Mouse (Mus musculus): ENCODE results near the gene Stfa2l1. TPM values are rescaled to one million over a fixed set of nuclear protein-coding genes. Genes with fewer than 3 reads are reported as not detected.
"Not testable (repeated sequence)": the region's sequence is repeated elsewhere in the genome, so short reads cannot be mapped to it uniquely, and the experiment has no call there.

Stfa2l1 gene
- polyA plus RNA-seq (2014; fragmentation: Nextera tagmentation; extraction: Ambion mirVana), result 4.1 and 5.4 TPM in 2 replicates

DNA sequence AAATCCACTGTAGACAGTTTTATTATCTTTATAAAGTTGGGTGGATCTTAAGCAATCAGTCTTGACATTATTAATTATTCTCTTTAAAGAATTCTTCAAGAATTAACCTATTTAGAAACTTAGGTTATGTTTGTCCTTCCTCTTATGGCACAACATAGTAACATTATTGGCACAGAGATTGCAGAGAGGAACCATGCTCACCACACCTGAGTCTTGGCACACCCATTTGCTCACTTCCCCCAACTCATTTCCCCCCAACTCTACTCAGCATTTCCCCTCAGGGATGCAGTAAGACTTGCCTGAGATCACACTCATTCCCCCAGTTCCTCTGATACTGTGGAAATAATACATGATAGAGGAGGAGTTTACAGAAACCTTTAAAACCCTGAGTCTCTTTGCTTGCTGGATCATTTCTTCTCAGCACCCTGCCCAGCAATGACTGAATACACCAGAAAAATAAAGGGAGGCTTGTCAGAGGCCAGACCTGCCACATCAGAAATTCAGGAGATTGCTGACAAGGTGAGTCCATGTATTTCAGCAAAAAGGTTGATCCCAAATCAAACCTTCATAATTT is at the start of gene Stfa2l1:
Gene Stfa2l1, plus strand, starts transcription at position 410 of the 574 bp plus-strand sequence.
- no peak for DNase-seq (ENCODE audit: low spot score)
- Histone ChIP-seq H3K9me3 (ENCODE audit: control insufficient read depth, low read length) (no peaks in the 10 kb centered on the region), H3K4me3 (ENCODE audit: low read depth, low read length) (no peak within 1 kb of the TSS), H3K4me2 (no peak within 1 kb of the TSS), H3K27me3 (replicated peaks; ENCODE audit: control insufficient read depth, insufficient read depth, low read length) (no peaks in the 10 kb centered on the region), H3K9ac (ENCODE audit: low read depth, low read length) (no peak within 1 kb of the TSS), H3K36me3 (ENCODE audit: control insufficient read depth, insufficient read depth, low read length) (no peaks in the 10 kb centered on the region), H3K4me1 (replicated peaks; ENCODE audit: control insufficient read depth, insufficient read depth, low read length) (no peaks in the 10 kb centered on the region), H3K27ac (ENCODE audit: low read depth, low read length) (no peak within 1 kb of the TSS)
- ATAC-seq (replicated peaks; ENCODE audit: low FRiP score), result no peak

DNA sequence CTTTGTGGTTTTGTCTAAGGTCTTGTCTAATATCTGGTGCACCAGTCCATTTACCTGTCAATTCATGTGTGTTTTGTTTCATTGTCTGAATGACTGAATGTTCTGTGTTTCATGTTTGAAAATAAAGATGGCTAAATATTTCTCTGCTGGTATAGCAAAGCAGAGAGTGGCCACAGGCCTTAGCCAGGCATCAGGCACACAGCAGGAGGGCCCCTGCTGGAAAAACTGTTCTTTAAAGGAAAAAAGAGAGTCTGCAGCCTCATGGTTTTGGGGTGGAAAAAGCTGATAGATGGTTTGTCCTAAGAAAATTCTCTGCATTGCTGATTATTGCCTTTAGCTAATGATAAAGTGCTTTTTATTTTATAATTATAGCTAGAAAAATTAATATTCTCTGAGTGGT is 45.1 kb upstream of the Stfa2l1 start:
- H3K4me3 ChIP-seq (ENCODE audit: low read depth, low read length); H3K9me3 ChIP-seq (ENCODE audit: control insufficient read depth, low read length); H3K27ac ChIP-seq (ENCODE audit: low read depth, low read length): not testable (repeated sequence)

DNA sequence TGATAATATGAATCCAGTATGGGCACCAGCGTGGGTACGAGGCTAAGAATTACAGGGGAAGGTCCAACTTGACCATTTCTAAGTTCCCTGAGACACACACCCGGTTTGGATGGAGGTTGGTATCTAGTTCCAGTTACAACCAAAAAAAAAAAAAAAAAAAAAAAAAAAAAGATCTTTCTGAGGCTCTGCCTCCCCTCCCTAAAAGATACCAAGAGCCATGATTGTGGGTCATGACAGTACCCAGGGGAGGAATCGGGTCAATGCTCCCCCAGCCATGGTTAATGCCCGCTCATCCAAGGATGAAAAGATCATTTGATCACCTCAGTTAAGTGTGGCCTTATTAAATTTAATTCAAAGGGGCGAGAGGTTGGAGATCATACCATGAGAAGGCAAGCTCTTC is 40.9 kb upstream of the Stfa2l1 start:
- H3K9me3 ChIP-seq (ENCODE audit: control insufficient read depth, low read length); H3K4me2 ChIP-seq; H3K4me3 ChIP-seq (ENCODE audit: low read depth, low read length); H3K4me1 ChIP-seq (replicated peaks; ENCODE audit: control insufficient read depth, insufficient read depth, low read length); H3K36me3 ChIP-seq (ENCODE audit: control insufficient read depth, insufficient read depth, low read length); ATAC-seq (replicated peaks; ENCODE audit: low FRiP score); H3K9ac ChIP-seq (ENCODE audit: low read depth, low read length); DNase-seq (ENCODE audit: low spot score); H3K27me3 ChIP-seq (replicated peaks; ENCODE audit: control insufficient read depth, insufficient read depth, low read length); H3K27ac ChIP-seq (ENCODE audit: low read depth, low read length): not testable (repeated sequence)
- WGBS, result 90% methylated on average over 6 of the region's 6 CpGs

More for the DNA sequence above, 45.1 kb upstream of the Stfa2l1 start:
- H3K9ac ChIP-seq (ENCODE audit: low read depth, low read length); H3K36me3 ChIP-seq (ENCODE audit: control insufficient read depth, insufficient read depth, low read length); H3K27me3 ChIP-seq (replicated peaks; ENCODE audit: control insufficient read depth, insufficient read depth, low read length); DNase-seq (ENCODE audit: low spot score); H3K4me1 ChIP-seq (replicated peaks; ENCODE audit: control insufficient read depth, insufficient read depth, low read length); ATAC-seq (replicated peaks; ENCODE audit: low FRiP score); H3K4me2 ChIP-seq: not testable (repeated sequence)

DNA sequence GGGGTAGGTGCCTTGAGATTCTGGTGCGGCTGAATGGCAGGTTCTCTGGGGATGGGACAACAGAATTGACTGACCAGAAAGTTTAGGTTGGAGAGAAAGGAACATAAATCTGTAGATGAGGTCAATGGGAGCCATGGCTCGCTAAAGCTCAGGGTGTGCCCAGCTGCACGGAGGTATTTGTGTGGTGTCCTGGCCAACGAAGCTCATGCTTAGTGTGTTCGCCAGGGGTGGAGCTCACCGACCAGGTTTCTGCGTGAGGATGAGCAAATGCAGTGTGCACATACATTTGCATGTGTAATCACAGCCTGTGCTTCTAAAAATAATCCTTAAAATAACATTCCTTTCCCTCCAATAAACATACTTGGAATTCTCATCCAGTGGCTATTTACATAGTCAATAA is 28.5 kb upstream of the Stfa2l1 start:
- H3K4me2 ChIP-seq, result no peak overlapping the region
- WGBS, result 86% methylated on average over 7 of the region's 7 CpGs
- no peaks in the 10 kb centered on the region for H3K36me3 ChIP-seq (ENCODE audit: control insufficient read depth, insufficient read depth, low read length)
- H3K4me3 ChIP-seq (ENCODE audit: low read depth, low read length), result no peak overlapping the region
- H3K4me1 ChIP-seq (replicated peaks; ENCODE audit: control insufficient read depth, insufficient read depth, low read length), result no peaks in the 10 kb centered on the region
- H3K9me3 ChIP-seq (ENCODE audit: control insufficient read depth, low read length), result no peaks in the 10 kb centered on the region
- ATAC-seq (replicated peaks; ENCODE audit: low FRiP score) (no peak), DNase-seq (ENCODE audit: low spot score) (no peak)
- no peak overlapping the region for H3K27ac ChIP-seq (ENCODE audit: low read depth, low read length)
- no peak overlapping the region for H3K9ac ChIP-seq (ENCODE audit: low read depth, low read length)
- no peaks in the 10 kb centered on the region for H3K27me3 ChIP-seq (replicated peaks; ENCODE audit: control insufficient read depth, insufficient read depth, low read length)

DNA sequence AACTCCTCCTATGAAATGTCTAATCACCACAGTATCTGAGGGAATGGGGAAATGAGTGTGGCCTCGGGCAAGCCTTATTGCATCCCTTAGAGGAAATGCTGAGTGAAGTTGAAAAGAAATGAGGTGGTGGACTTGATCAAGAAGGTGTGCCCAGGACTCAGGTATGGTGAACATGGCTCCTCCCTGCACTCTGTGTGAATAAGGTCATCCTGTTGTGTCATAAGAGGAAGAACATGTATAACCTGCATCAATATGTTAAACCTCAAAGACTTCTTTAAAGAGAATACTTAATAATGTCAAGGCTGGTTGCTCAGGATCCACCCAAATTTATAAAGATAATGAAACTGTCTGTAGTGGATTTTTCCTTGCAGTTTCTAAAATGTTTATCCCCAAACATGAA is 25.5 kb upstream of the Stfa2l1 start, which contains the start of gene Csta1:
Gene Csta1, minus strand, starts transcription at position 101 of the 400 bp plus-strand sequence.
- H3K36me3 ChIP-seq (ENCODE audit: control insufficient read depth, insufficient read depth, low read length), result no peaks in the 10 kb centered on the region
- no peaks in the 10 kb centered on the region for H3K4me1 ChIP-seq (replicated peaks; ENCODE audit: control insufficient read depth, insufficient read depth, low read length)
- no peak within 1 kb of the TSS for H3K27ac ChIP-seq (ENCODE audit: low read depth, low read length)
- H3K4me3 ChIP-seq (ENCODE audit: low read depth, low read length), result no peak within 1 kb of the TSS
- no peak within 1 kb of the TSS for H3K9ac ChIP-seq (ENCODE audit: low read depth, low read length)
- H3K4me2 ChIP-seq, result no peak within 1 kb of the TSS
- no peak for ATAC-seq (replicated peaks; ENCODE audit: low FRiP score)
- 62% methylated on average over 1 of the region's 1 CpGs for WGBS
- DNase-seq (ENCODE audit: low spot score), result no peak
- no peaks in the 10 kb centered on the region for H3K27me3 ChIP-seq (replicated peaks; ENCODE audit: control insufficient read depth, insufficient read depth, low read length)
- H3K9me3 ChIP-seq (ENCODE audit: control insufficient read depth, low read length), result no peaks in the 10 kb centered on the region

DNA sequence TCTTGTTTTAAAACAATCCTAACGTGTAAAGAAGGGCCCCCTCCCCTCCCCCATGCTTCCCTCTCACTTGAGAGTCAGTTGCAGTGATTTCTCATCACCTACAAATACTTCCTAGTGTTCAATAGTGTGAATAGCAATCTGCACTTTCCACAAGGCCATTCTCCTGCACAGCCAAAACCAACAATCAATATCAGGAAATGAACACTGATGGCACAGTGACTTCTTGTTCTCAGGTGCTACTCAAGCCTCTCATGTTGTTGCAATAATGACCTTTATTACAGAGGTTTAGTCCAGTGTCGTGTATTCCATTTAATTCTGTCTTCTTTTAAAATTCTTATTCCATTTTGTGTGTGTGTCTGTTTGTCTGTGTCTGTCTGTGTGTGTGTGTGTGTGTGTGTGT is 18.4 kb upstream of the Stfa2l1 start:
- Histone ChIP-seq H3K27ac (ENCODE audit: low read depth, low read length) (no peak overlapping the region), H3K4me3 (ENCODE audit: low read depth, low read length) (no peak overlapping the region), H3K27me3 (replicated peaks; ENCODE audit: control insufficient read depth, insufficient read depth, low read length) (no peaks in the 10 kb centered on the region), H3K9me3 (ENCODE audit: control insufficient read depth, low read length) (no peaks in the 10 kb centered on the region), H3K36me3 (ENCODE audit: control insufficient read depth, insufficient read depth, low read length) (no peaks in the 10 kb centered on the region), H3K4me1 (replicated peaks; ENCODE audit: control insufficient read depth, insufficient read depth, low read length) (no peaks in the 10 kb centered on the region), H3K4me2 (no peak overlapping the region), H3K9ac (ENCODE audit: low read depth, low read length) (no peak overlapping the region)
- ATAC-seq (replicated peaks; ENCODE audit: low FRiP score) (no peak), DNase-seq (ENCODE audit: low spot score) (no peak)
- WGBS, result 64% methylated on average over 2 of the region's 2 CpGs

DNA sequence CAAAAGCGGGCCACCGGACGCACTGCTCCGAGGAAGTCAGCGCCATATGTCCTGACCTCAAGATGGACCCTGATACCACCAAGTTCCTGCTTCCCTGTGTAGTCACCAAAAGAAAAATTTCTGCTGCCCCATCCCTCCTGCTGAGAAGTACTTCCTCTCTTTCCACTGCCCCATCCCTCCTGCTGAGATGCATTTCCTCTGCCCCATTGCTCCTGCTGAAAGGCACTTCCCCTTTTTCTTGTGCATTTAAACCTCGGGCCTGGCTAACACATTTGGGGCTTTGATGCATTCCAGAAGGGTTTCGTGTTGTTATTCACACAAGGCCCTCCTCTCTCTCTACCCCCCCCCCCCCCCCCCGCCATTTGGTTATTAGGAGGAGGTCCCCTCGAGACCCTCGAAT is 11.2 kb downstream of the Stfa2l1 start:
- not testable (repeated sequence) for DNase-seq (ENCODE audit: low spot score); H3K9ac ChIP-seq (ENCODE audit: low read depth, low read length); H3K36me3 ChIP-seq (ENCODE audit: control insufficient read depth, insufficient read depth, low read length); H3K4me2 ChIP-seq; H3K9me3 ChIP-seq (ENCODE audit: control insufficient read depth, low read length); H3K27ac ChIP-seq (ENCODE audit: low read depth, low read length); H3K27me3 ChIP-seq (replicated peaks; ENCODE audit: control insufficient read depth, insufficient read depth, low read length); ATAC-seq (replicated peaks; ENCODE audit: low FRiP score); H3K4me3 ChIP-seq (ENCODE audit: low read depth, low read length); H3K4me1 ChIP-seq (replicated peaks; ENCODE audit: control insufficient read depth, insufficient read depth, low read length)
- WGBS, result 86% methylated on average over 9 of the region's 10 CpGs

DNA sequence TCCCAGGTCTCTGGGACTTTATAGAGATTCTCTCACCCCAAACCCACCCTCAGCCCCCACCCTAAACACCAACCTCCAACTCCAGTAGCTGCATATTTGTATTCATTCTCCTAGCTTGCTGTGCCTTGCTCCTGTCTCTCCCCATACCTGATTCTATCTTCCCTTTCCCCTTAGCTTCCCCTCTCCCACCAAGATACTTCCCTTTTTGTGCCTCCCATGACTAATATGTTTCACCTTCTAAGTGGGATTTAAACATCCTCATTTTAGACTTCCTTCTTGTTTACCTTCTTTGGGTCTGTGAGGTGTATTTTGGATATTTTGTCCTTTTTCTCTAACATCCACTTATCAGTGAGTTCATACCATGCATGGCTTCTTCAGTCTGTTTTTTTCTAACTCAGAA is 19.5 kb downstream of the Stfa2l1 start:
- Histone ChIP-seq H3K27me3 (replicated peaks; ENCODE audit: control insufficient read depth, insufficient read depth, low read length) (no peaks in the 10 kb centered on the region), H3K36me3 (ENCODE audit: control insufficient read depth, insufficient read depth, low read length) (no peaks in the 10 kb centered on the region), H3K4me2 (no peak overlapping the region), H3K9ac (ENCODE audit: low read depth, low read length) (no peak overlapping the region), H3K27ac (ENCODE audit: low read depth, low read length) (no peak overlapping the region), H3K4me1 (replicated peaks; ENCODE audit: control insufficient read depth, insufficient read depth, low read length) (no peaks in the 10 kb centered on the region), H3K4me3 (ENCODE audit: low read depth, low read length) (no peak overlapping the region), H3K9me3 (ENCODE audit: control insufficient read depth, low read length) (no peaks in the 10 kb centered on the region)
- no peak for DNase-seq (ENCODE audit: low spot score)
- ATAC-seq (replicated peaks; ENCODE audit: low FRiP score), result no peak

DNA sequence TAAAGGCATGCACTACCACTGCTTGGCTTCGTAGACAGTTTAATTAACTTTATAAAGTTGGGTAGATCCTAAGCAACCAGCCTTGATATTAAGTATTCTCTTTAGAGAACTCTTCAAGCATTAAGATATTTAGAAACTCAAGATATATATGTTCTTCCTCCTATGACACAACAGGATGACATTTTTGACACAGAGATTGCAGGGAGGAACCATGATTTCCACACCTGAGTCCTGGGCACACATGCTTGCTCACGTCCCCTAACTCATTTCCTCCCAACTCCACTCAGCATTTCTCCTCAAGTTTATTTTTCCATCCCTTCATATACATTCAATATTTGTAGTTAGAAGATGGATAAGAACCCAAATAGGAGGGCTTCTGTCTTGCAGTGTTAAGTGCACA is 23.3 kb downstream of the Stfa2l1 start:
- DNase-seq (ENCODE audit: low spot score) (no peak), ATAC-seq (replicated peaks; ENCODE audit: low FRiP score) (no peak)
- H3K4me3 ChIP-seq (ENCODE audit: low read depth, low read length), result no peak overlapping the region
- no peak overlapping the region for H3K27ac ChIP-seq (ENCODE audit: low read depth, low read length)
- H3K9me3 ChIP-seq (ENCODE audit: control insufficient read depth, low read length), result no peaks in the 10 kb centered on the region
- H3K9ac ChIP-seq (ENCODE audit: low read depth, low read length), result no peak overlapping the region
- no peaks in the 10 kb centered on the region for H3K36me3 ChIP-seq (ENCODE audit: control insufficient read depth, insufficient read depth, low read length)
- no peaks in the 10 kb centered on the region for H3K27me3 ChIP-seq (replicated peaks; ENCODE audit: control insufficient read depth, insufficient read depth, low read length)
- 70% methylated on average over 2 of the region's 2 CpGs for WGBS
- no peaks in the 10 kb centered on the region for H3K4me1 ChIP-seq (replicated peaks; ENCODE audit: control insufficient read depth, insufficient read depth, low read length)
- H3K4me2 ChIP-seq, result no peak overlapping the region

All from liver, embryonic 11.5 days (tissue).